ENCODE assay signal across 10 mouse cellular contexts in genomic region chr6:66361130-66361529, GRCm38 (mm10).
A peak's percentile ranks its signal among the peaks of the same experiment; 100 is the strongest.
DNase-seq lines count a peak whose midpoint lies in the region; ATAC-seq and TF ChIP-seq lines count a peak whose summit lies in the region.
"Had no signal": no experiment of that assay in that cellular context is flagged by ENCODE, and none has a peak within 500 bp of the region (broad histone marks: within the 10 kb centered on the region; RNA-seq: fewer than 3 reads in every experiment).

No protein-coding gene starts in this region.

- intact Hi-C loops in left cerebral cortex, postnatal 4 days (cut with DNase I): no loop called here
- intact Hi-C loops in heart, adult 2 months (cut with DNase I): no loop called here
- intact Hi-C loops in left cerebral cortex, postnatal 25 days (cut with DNase I): no loop called here

- H3K4me3 ChIP-seq in heart, adult 2 months: no peak overlapping the region
- H3K4me3 ChIP-seq in lung, adult 2 months (replicated peaks; ENCODE audit: extremely low read depth, low read depth, low read length): no peak overlapping the region
- H3K4me3 ChIP-seq: midbrain, embryonic 12.5 days had no signal

- no peak for DNase-seq in cerebellum, adult 11-12 months
- DNase-seq in left cerebral cortex, adult 18-20 months (ENCODE audit: low spot score in 2 of 2): peak; percentile 8 to 12
- DNase-seq in left cerebral cortex, postnatal 4 days: no peak
- peak; percentile 8 to 23 for DNase-seq in heart, adult 2 months
- peak; percentile 7 to 37 for DNase-seq in left cerebral cortex, postnatal 25 days (ENCODE audit: low spot score in 2 of 2)
- no peak for DNase-seq in lung, adult 2 months
- DNase-seq in kidney, adult 9 months: no peak
- DNase-seq: B cell, adult 2 months had no signal

- peaks cover 4% of the 10 kb centered on the region; the same call in 1 of the 2 replicates for H3K4me1 ChIP-seq in heart, adult 2 months (ENCODE audit: control insufficient read depth, insufficient read depth, low read length)
- H3K4me1 ChIP-seq in lung, adult 2 months (ENCODE audit: control insufficient read depth, insufficient read depth, low read length): 0 out of 2 replicates have a peak, but pooled peaks cover 2% of the 10 kb centered on the region
- H3K4me1 ChIP-seq: midbrain, embryonic 12.5 days had no signal

- no peak for TF ChIP-seq CTCF in heart, adult 2 months (IDR thresholded peaks at IDR 0.05)
- TF ChIP-seq CTCF in lung, adult 2 months (IDR thresholded peaks at IDR 0.05; ENCODE audit: insufficient read depth, low read length): no peak

- no peaks in the 10 kb centered on the region for H3K36me3 ChIP-seq in heart, adult 2 months (ENCODE audit: control insufficient read depth, insufficient read depth, low read length)
- H3K36me3 ChIP-seq: midbrain, embryonic 12.5 days had no signal

- H3K27me3 ChIP-seq in heart, adult 2 months (ENCODE audit: control insufficient read depth, insufficient read depth, low read length): no peaks in the 10 kb centered on the region
- H3K27me3 ChIP-seq: midbrain, embryonic 12.5 days had no signal

- TF ChIP-seq POLR2A in heart, adult 2 months (IDR thresholded peaks at IDR 0.05; ENCODE audit: insufficient read depth, low read depth, low read length): no peak
- TF ChIP-seq POLR2A in lung, adult 2 months (IDR thresholded peaks at IDR 0.05; ENCODE audit: borderline replicate concordance, extremely low read depth, low read depth, low read length): no peak

- WGBS in heart, adult 2 months: 30% methylated on average over 3 of the region's 3 CpGs
- WGBS in lung, adult 2 months: 41% methylated on average over 3 of the region's 3 CpGs

- no peaks in the 10 kb centered on the region for H3K79me2 ChIP-seq in heart, adult 2 months (replicated peaks; ENCODE audit: control insufficient read depth, insufficient read depth, low read length)

- no peak overlapping the region for H3K9ac ChIP-seq in heart, adult 2 months (ENCODE audit: low read depth, low read length)
- H3K9ac ChIP-seq: midbrain, embryonic 12.5 days had no signal

- peak overlapping the region; percentile 69 for H3K27ac ChIP-seq in heart, adult 2 months
- H3K27ac ChIP-seq: midbrain, embryonic 12.5 days had no signal

- no peak for TF ChIP-seq EP300 in heart, adult 2 months (IDR thresholded peaks at IDR 0.05; ENCODE audit: insufficient read depth, low read depth, low read length)

- ATAC-seq in cerebellum, adult (ENCODE audit: insufficient number of reproducible peaks, low FRiP score, low TSS enrichment): 0 out of 2 replicates have a peak, but pooled peaks have one; percentile 36

Comparison
In these comparisons a context has a peak if more than half of its experiments do, and no peak if none do; other contexts are left out.
1. DNase-seq: peak in left cerebral cortex, adult 18-20 months (2 of 2), heart, adult 2 months (2 of 2) and left cerebral cortex, postnatal 25 days (2 of 2); none in cerebellum, adult 11-12 months (single experiment), left cerebral cortex, postnatal 4 days (single experiment), lung, adult 2 months (single experiment) and kidney, adult 9 months (single experiment).